Mouse (Mus musculus) liver, embryonic 14.5 days (tissue): ENCODE results near the gene Brwd1. TPM values are rescaled to one million over a fixed set of nuclear protein-coding genes. Genes with fewer than 3 reads are reported as not detected.
A peak's percentile ranks its signal among the peaks of the same experiment; 100 is the strongest.

ENCODE experiments used
- ATAC-seq: fragments of 200-750 bp; cut with Nextera tagmentation; 2 replicates; pipeline ENCODE4 v1.8.0; 2017; ENCODE audit warnings: moderate number of reproducible peaks, mild to moderate bottlenecking, moderate library complexity; ENCODE audit not compliant: insufficient read depth
- DNase-seq, 3 experiments: peaks; one replicate each; pipeline ENCODE4 v3.0.0-alpha.2; 2012 to 2013; ENCODE audit warnings: low read depth in 3 of 3, low spot score in 3 of 3
- H3K27ac ChIP-seq: fragments of 300-500 bp; sonication (generic); 2 replicates; pipeline ENCODE4 v1.5.1; 2014; ENCODE audit warnings: moderate library complexity, mild to moderate bottlenecking, control low read depth, inconsistent platforms
- H3K27me3 ChIP-seq: fragments of 300-500 bp; sonication (generic); 2 replicates; pipeline ENCODE4 v1.6.1; 2014; ENCODE audit warnings: mild to moderate bottlenecking, low read length, moderate library complexity; ENCODE audit not compliant: control insufficient read depth, insufficient read depth
- H3K36me3 ChIP-seq: fragments of 300-500 bp; sonication (generic); replicated peaks from 2 replicates; pipeline ENCODE4 v1.6.1; 2014; ENCODE audit warnings: low read depth; ENCODE audit not compliant: control insufficient read depth, insufficient read depth
- H3K4me1 ChIP-seq, 2 experiments: fragments of 200-500 bp in 1 of 2; fragments of 300-500 bp in 1 of 2; sonication (generic) in 1 of 2; replicated peaks; 2 replicates each; pipeline ENCODE4 v1.6.1; 2012 to 2014; ENCODE audit warnings: antibody characterized with exemption in 1 of 2, inconsistent platforms in 1 of 2, low read length in 1 of 2; ENCODE audit not compliant: control insufficient read depth in 2 of 2, insufficient read depth in 2 of 2
- H3K4me2 ChIP-seq: fragments of 300-500 bp; sonication (generic); 2 replicates; pipeline ENCODE4 v1.6.1; 2014; ENCODE audit warnings: low read depth, mild to moderate bottlenecking, control low read depth, moderate library complexity
- H3K4me3 ChIP-seq, 2 experiments: fragments of 200-500 bp in 1 of 2; fragments of 300-500 bp in 1 of 2; sonication (generic) in 1 of 2; 2 replicates each; pipeline ENCODE4 v1.5.1; 2012 to 2014; ENCODE audit warnings: low read depth in 2 of 2, low read length in 2 of 2, mild to moderate bottlenecking in 2 of 2, control low read depth in 1 of 2, inconsistent platforms in 1 of 2, moderate library complexity in 1 of 2; ENCODE audit not compliant: insufficient read depth in 1 of 2
- H3K9ac ChIP-seq: fragments of 300-500 bp; sonication (generic); replicated peaks from 2 replicates; pipeline ENCODE4 v1.6.1; 2014; ENCODE audit warnings: mild to moderate bottlenecking, control low read depth, moderate library complexity
- H3K9me3 ChIP-seq: fragments of 300-500 bp; sonication (generic); 2 replicates; pipeline ENCODE4 v1.6.1; 2016; ENCODE audit warnings: low read length, mixed read lengths; ENCODE audit not compliant: control insufficient read depth
- CTCF ChIP-seq: IDR thresholded peaks from 2 replicates; pipeline ENCODE4 v1.5.1; 2016; ENCODE audit warnings: antibody characterized with exemption, low read depth, control low read depth
- EP300 ChIP-seq: IDR thresholded peaks from 2 replicates; pipeline ENCODE4 v1.6.1; 2016; ENCODE audit warnings: antibody characterized with exemption, low read depth
- WGBS: fragments of 180-500 bp; shearing (Covaris S2); extraction: QIAGEN DNeasy Blood & Tissue Kit; methylation state at CpG from one replicate; pipeline ENCODE4 v1.1.7; 2014; ENCODE audit not compliant: insufficient replicate concordance; 5-methylcytosine and 5-hydroxymethylcytosine counted together
- polyA plus RNA-seq, 2 experiments: library from polyadenylated mRNA; depleted of rRNA in 1 of 2; stranded (reverse) in 1 of 2; unstranded in 1 of 2; fragments of >200 nt; fragmentation: Nextera tagmentation in 1 of 2; extraction: Ambion mirVana in 1 of 2; gene quantifications; 2 replicates each; pipeline versions ENCODE4 v1.2.1 to v1.2.3; 2012 to 2014

Brwd1 gene
- polyA plus RNA-seq, 2 experiments, result 7.3 to 12.3 TPM

- no peak for DNase-seq
- Histone ChIP-seq H3K27ac (no peak overlapping the region), H3K4me1 (peaks cover 0 to 5% of the 10 kb centered on the region in 2 experiments; a peak in 1 of 4 replicates), H3K36me3 (no peaks in the 10 kb centered on the region), H3K27me3 (peaks cover 6% of the 10 kb centered on the region), H3K4me3 (no peak overlapping the region), H3K4me2 (no peak overlapping the region), H3K9me3 (no peaks in the 10 kb centered on the region), H3K9ac (no peak overlapping the region)
- TF ChIP-seq CTCF (no peak), EP300 (no peak)
- no peak for ATAC-seq
- 63% methylated on average over 5 of the region's 5 CpGs for whole genome bisulfite sequencing
Measured at GRCm38 (mm10) chr16:96088120-96088519, 5.8 kb upstream of the Brwd1 start.

DNA sequence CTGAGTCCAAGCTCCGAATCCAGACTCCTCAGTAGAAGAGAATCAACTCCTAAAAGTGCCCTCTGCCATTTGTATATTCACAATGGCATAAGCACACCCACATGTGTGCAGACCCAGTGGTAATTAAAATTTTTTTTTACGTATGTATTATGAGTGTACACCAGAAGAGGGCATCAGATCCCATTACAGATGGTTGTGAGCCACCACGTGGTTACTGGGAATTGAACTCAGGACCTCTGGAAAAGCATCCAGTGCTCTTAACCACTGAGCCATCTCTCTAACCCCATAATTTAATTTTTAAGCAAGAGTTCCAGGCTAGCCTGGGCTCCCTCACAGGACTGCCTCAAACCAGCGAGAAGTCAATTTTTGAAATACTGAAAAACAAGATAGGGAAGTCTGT, 5.1 kb upstream of the Brwd1 start:
- WGBS, result 51% methylated on average over 4 of the region's 4 CpGs

DNA sequence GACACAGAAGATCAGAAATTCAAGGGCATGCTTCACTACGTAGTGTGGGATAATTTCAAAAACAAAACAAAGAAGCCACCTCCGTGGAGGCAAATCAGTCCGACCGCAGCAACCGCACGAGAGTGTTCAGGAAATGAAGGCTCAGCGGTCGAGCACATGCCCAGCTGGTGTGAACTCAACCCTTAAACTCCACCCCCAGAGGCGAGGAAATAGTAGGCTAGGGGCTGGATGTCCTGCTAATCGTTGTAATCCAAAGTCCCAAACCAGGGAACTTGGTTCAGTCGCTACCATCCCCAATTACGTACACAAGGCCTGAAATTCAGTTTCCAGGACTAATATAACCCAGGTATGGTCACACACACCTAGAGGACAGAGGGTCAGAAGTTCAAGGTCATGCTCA, 4.7 kb upstream of the Brwd1 start:
- ATAC-seq, result no peak
- TF ChIP-seq CTCF (no peak), EP300 (no peak)
- whole genome bisulfite sequencing, result 43% methylated on average over 12 of the region's 12 CpGs
- H3K27me3 ChIP-seq, result peaks cover 18% of the 10 kb centered on the region
- H3K9me3 ChIP-seq, result no peaks in the 10 kb centered on the region
- no peak for DNase-seq
- H3K27ac ChIP-seq, result no peak overlapping the region
- no peak overlapping the region for H3K4me2 ChIP-seq
- no peaks in the 10 kb centered on the region for H3K36me3 ChIP-seq
- no peak overlapping the region for H3K4me3 ChIP-seq
- no peak overlapping the region for H3K9ac ChIP-seq
- peaks cover 0 to 5% of the 10 kb centered on the region in 2 experiments; a peak in 1 of 4 replicates for H3K4me1 ChIP-seq

More for the DNA sequence above, 5.1 kb upstream of the Brwd1 start:
- no peak for TF ChIP-seq CTCF
- no peak for TF ChIP-seq EP300
- H3K36me3 ChIP-seq, result no peaks in the 10 kb centered on the region
- H3K9ac ChIP-seq, result no peak overlapping the region
- peaks cover 13% of the 10 kb centered on the region for H3K27me3 ChIP-seq
- no peak overlapping the region for H3K27ac ChIP-seq
- H3K4me3 ChIP-seq, result no peak overlapping the region
- no peaks in the 10 kb centered on the region for H3K9me3 ChIP-seq
- ATAC-seq (no peak), DNase-seq (no peak)
- H3K4me1 ChIP-seq, result peaks cover 0 to 5% of the 10 kb centered on the region in 2 experiments; a peak in 1 of 4 replicates
- H3K4me2 ChIP-seq, result no peak overlapping the region

DNA sequence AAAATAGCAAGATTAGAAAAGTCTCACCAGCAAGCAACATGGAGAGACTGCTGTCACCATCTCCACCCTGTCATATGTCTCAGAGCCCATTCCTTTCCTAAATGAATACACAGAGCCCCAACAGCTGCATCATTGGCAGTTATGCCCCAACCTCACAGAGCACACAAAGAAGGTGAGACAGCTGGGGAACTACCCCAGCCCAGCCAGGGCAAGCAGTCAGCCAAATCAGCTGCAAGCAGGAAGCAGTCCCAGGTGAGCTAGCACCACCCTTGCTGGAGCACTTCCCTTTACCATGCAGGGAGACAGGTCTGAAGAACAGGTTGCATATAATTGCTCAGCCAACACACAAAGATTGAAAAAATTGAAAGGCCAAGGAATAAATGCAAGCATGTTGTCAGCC, 3.3 kb upstream of the Brwd1 start:
- DNase-seq (no peak), ATAC-seq (no peak)
- Histone ChIP-seq H3K9ac (no peak overlapping the region), H3K9me3 (no peaks in the 10 kb centered on the region), H3K27ac (no peak overlapping the region), H3K4me1 (peaks cover 0 to 9% of the 10 kb centered on the region in 2 experiments; a peak in 2 of 4 replicates), H3K4me2 (no peak overlapping the region), H3K36me3 (no peaks in the 10 kb centered on the region), H3K27me3 (peaks cover 18% of the 10 kb centered on the region), H3K4me3 (no peak overlapping the region)
- TF ChIP-seq EP300 (no peak), CTCF (no peak)

DNA sequence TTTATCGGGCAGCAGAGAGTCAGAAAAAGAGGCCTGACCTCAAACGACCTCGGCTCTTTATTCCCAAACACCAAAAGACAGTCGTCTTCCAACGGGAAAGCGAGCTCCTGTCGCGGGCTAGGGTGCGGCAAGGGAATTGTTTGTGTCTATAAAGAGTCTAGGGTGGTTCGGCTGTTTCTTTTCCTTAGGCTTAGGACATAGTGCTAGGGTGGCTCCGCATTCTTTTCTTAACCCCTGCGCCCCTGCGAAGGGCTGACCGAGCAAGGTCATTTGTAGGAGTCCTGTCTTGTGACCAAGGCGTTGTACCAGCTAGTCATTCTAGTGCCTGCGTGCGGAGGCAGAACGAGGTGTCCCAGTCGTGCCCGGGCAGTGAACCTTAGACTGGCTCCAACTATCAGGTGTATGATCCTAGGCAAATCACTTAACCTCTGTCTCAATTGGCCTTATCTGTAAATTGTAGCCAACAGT, 887 bp upstream of the Brwd1 start:
- Histone ChIP-seq H3K27ac (no peak overlapping the region), H3K9ac (no peak overlapping the region), H3K4me2 (peak overlapping the region; percentile 90), H3K9me3 (no peaks in the 10 kb centered on the region), H3K4me3 (peak overlapping the region; percentile 38 to 74), H3K27me3 (peaks cover 18% of the 10 kb centered on the region), H3K36me3 (no peaks in the 10 kb centered on the region; the same call in 1 of the 2 replicates), H3K4me1 (peaks cover 0 to 9% of the 10 kb centered on the region in 2 experiments; a peak in 2 of 4 replicates)
- TF ChIP-seq EP300 (no peak), CTCF (no peak)
- DNase-seq (no peak), ATAC-seq (no peak)
- WGBS, result 23% methylated on average over 20 of the region's 20 CpGs
